Mouse (Mus musculus) spleen, postnatal 4 days (tissue): Measurements from ENCODE around the gene Htr2b.

ENCODE experiments used
- DNase-seq, 2 experiments: peaks; one replicate each; pipeline ENCODE4 v3.0.0; 2022; ENCODE audit warnings: low spot score in 2 of 2

Htr2b gene

GRCm38 (mm10) chr1:86111779-86112178, at the start of gene Htr2b:
Gene Htr2b, minus strand, starts transcription at chr1:86111970.
- DNase-seq: no peak

DNA sequence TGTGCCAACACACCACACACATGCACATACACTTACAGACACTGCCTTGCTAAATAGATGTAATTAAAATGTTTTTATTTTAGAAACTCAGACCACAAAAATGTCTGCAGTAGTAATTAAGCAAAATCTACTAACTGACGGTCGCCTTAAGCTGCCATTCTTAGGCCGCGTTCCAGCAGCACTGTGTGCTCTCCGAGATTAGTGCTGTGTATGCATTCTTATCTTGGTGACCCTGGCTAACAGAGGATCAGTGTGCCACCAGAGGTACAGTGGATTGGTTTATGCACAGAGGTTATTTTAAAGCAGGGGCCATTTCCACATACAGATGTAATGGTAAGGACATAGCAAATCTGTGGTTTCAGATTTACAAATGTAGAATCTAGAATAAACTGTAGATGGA, 49.3 kb upstream of the Htr2b start:
- DNase-seq: peak in 1 of 2 experiments; percentile 28

- no peak for DNase-seq
These were observed 48.7 kb upstream of the Htr2b start for GRCm38 (mm10) chr1:86160479-86160878.

- DNase-seq: no peak
These were observed 48.3 kb upstream of the Htr2b start for GRCm38 (mm10) chr1:86160059-86160458.

DNA sequence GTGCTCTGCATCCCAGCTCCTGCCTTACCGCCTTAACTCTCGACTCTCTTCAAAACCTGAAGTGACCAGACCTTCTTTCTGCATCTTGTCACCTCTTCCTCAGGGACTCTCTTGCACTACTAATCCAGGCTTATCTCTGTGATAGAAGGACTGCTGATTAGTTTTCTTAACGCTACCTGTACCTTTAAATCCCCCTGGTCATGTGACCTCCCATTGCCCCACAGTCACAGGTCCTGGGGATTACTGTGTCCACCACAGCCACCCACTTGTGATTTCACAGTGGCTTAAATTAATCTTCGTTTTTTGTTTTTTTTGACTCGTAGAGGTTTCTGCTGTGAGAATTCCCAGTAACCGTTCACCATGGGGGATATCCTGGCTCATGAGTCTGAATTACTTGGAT, 44.8 kb upstream of the Htr2b start:
- DNase-seq: no peak

GRCm38 (mm10) chr1:86156075-86156474, 44.3 kb upstream of the Htr2b start:
- no peak for DNase-seq

GRCm38 (mm10) chr1:86154824-86155164, 43.0 kb upstream of the Htr2b start:
- no peak for DNase-seq

DNA sequence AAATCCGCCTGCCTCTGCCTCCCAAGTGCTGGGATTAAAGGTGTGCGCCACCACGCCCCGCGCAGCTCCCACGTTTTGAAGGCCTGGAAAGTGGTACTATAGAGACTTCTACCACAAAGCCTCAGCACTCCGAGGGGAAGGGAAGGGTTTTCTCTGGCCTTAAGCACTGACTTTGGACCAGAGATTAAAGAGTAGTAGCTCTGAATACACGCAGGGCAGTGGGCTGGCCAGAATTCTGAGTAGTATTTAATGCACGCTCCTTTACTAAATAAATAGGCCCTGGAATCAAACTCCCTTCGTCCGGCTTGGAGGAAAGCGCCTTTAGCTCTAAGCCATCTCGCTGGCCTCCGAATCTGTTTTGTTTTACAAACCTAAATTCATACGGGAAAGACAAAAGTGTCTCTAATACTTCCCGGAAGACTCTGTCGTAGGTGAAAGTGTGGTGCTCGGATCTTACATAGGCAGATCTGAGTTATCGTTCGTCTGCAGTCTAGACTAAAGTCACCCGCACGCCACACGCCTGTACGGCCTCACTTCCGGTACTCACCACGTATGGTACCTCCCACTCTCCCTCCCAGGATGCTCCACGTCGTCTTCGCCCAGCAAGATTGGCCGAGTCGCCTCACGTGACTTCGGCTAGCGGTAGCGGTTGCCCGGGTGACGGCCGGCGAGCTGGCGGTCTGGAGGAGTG, 42.5 kb upstream of the Htr2b start, which contains the start of gene Armc9:
Armc9 (plus strand) TSS at position 648 of the 691 bp plus-strand sequence.
- DNase-seq: peak; percentile 95 to 96

- no peak for DNase-seq
These were observed 40.8 kb upstream of the Htr2b start for GRCm38 (mm10) chr1:86152618-86153017.

- no peak for DNase-seq
These were observed 39.6 kb upstream of the Htr2b start for GRCm38 (mm10) chr1:86151376-86151775.

GRCm38 (mm10) chr1:86150929-86151328, 39.2 kb upstream of the Htr2b start:
- no peak for DNase-seq

- DNase-seq: no peak
These were observed 36.4 kb upstream of the Htr2b start for GRCm38 (mm10) chr1:86148161-86148560.

GRCm38 (mm10) chr1:86147557-86147956, 35.8 kb upstream of the Htr2b start:
- no peak for DNase-seq

DNA sequence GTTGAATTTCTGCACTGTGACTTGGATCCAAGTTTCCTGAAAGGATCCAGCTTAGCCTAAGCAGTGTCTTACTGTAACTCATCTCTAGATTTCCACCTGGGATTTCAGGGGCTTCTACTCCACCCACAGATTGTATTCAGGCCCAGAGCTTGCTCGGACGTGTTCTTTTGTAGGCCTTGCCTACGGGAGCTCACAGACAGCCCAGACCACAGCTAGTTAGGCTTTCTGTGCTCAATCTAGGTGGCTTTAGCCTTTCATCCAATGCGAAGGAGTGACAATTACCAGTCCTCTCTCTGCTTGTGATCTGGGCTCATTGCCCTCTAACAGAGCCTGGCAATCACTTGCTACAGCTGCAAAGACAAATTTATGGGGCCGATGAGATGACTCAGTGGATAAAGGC, 34.5 kb upstream of the Htr2b start:
- DNase-seq: no peak

DNA sequence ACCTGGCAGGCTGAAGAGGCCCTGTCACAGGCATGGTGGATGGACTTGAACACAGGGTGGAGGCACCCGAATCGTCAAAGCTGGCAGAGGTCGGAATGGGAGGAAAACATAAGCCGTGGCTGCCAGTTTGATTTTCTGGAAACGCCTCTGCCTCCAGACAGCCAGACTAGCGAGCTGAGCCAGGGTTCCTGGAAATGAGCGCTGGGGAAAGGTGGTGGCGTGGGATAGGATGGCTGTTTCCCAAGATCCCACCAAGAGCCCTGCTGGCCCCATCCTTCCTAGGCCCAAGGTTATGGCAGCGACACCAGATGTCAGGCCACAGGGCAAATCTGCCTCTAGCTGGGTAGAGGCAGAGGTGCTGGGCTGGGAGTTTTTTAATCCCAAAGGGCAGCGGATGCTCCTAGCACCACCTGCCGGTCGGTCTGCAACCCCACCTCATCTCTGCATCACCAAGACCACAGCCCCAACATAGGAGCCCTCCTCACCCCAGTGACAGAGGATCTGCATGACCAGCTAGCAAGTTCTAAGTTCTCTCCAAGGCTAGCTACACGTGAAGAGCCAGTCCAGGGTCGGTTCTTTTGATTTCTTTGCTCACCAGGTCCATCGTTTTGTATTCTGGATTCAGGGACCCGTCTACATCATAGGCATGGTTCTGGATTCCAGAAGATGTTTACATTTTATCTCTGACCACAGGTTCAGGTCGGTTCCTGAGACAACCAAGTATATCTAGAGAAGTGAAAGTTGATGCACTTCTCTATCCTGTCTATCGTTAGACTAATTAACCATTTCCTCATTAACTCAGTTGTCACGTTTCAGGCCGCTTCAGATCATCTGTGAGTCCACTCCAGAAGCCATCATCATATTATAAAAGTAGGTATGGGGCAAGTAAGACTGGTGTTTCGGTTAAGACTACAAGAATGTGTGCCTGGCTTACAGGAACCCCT, 32.5 kb upstream of the Htr2b start:
- DNase-seq: no peak

GRCm38 (mm10) chr1:86143165-86143564, 31.4 kb upstream of the Htr2b start:
- no peak for DNase-seq

DNA sequence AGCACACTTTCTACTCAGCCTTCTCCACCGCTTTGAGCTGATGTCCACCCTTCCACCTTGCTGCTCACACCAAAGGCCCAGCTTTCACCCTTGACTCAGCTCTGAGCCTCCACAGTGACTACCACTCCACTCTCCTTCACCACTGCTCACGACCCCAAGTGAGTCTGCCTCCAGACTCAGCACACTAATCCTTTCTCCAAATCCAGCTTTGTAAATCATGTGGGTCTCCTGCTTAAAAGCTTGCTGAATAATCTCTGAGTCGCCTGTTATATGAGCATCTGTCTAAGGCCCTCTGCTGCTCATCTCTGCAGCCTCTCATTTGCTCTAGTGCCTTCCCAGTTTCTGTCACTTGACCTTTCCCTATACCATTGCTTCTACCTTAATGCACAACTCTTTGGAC, 29.3 kb upstream of the Htr2b start:
- no peak for DNase-seq

- no peak for DNase-seq
These were observed 23.5 kb upstream of the Htr2b start for GRCm38 (mm10) chr1:86135315-86135714.

GRCm38 (mm10) chr1:86133337-86133736, 21.6 kb upstream of the Htr2b start, which contains the start of gene Gm21972:
Gene Gm21972, plus strand, starts transcription at chr1:86133637.
- DNase-seq: no peak

DNA sequence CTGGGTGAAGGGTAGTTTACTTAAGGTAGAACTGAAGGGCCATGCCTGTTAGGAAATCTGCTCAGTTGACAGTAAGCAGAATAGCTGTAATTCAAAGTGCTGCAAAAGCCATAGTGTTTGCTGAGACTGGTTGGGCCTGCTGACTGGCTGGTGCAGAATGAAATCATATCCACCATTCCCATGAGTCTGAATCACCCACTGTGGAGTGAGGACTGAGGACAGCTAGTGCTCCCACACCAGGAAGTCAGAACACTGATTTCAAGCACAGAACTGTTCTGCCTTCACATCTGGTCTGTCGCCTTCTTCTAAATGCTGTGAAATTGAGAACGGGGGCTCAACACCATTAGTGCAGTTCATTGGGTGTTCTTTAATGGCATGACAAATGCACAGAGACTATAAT, 14.3 kb upstream of the Htr2b start:
- no peak for DNase-seq

DNA sequence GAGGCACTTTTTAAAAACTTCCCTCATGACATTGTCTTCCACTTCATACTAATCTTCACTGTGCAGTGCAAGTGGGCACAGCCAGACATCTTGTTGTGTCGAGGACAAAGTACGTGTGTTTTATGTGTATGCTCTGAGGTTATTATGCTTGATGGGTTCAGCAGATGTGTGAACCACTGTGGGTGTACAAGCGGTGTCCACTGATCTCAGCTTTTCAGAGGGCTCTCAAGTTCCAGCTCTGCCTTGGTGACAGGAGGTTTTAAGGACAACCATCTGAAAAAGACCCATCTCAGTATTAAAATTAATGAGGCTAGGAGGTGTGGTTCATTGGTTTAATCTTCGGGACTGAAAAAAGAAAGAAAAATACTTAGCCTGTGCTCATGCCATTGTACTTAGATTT, 7.8 kb upstream of the Htr2b start:
- no peak for DNase-seq

DNA sequence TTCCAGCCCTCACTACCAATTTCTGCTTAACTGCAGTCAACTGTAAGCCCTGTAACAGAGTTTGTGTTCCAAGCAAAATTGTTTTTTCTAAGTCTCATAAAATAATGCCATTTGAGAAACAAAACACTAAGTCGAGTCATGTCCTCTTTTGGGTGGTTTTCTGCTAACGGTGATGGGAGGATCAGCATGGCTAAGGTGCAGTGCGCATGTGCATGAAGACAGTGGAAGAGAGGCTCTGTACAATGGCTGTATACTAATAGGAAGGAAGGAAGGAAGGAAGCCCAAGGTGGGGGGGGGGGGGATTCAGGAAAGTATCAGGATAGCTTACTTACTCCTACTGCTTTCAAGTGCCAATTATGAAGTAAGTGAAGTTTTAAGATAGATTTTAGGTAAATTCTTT, 2.4 kb upstream of the Htr2b start:
- no peak for DNase-seq

DNA sequence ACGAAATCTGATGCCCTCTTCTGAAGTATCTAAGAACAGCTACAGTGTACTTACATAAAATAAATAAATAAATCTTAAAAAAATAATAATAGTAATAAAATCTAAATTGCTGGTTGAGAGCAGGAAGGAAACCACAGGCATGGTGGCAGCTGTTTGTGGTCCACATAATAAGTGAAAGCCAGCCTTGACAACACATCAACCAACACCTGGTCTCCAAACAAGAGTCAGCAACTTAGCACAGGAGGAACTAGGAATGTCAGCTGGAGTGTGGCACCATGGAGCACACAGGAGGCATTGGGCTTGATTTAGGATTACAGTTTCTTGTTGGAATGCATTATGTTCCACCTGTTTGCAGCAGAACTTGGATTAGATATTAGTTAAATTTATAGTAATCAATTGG, 6.7 kb downstream of the Htr2b start:
- no peak for DNase-seq
